Mouse (Mus musculus) A20 (cell line): Measurements from ENCODE around the gene Pdzrn3.

Source experiments
- DNase-seq: peaks from one replicate; pipeline ENCODE4 v3.0.0-alpha.2; 2011; ENCODE audit warnings: low read depth, low spot score

Pdzrn3 gene

DNA sequence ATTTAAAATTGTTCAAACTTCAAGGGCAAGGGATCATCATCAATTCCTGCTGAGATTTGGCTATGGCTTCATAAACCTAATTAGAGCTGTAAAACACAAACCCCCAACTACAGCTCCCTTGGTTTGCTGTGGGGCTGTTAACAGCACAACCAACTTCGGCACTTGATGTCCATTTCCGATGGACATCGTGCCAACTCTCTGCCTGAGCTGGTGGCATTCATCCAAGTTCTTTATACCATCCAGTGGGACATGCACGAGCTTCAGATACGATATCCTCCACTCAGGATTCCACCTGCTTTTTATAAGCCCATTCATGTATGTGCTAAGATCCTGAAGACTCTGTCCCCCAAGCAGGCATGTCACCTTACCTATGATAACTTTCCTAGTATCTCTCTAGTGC, 118.3 kb downstream of the Pdzrn3 start:
- no peak for DNase-seq

DNA sequence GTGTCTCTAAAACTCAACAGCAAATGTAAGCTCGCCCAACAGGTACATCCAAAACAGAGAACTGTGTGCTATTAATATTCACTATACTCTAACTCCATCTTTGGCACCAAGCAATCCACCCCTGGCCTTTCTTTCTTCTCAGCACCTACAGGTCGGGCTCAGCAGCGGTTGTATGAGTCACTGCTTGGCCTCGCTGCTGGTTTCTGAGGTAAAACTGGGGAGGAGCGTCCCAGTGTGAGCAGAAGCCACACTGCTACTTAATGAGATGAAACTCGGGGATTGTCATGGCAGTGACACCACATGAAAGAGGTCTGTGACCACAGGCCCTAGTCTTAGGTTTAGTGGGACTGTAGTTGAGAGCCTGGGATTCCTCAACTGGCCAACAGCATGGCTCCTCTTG, 120.3 kb downstream of the Pdzrn3 start:
- no peak for DNase-seq

DNA sequence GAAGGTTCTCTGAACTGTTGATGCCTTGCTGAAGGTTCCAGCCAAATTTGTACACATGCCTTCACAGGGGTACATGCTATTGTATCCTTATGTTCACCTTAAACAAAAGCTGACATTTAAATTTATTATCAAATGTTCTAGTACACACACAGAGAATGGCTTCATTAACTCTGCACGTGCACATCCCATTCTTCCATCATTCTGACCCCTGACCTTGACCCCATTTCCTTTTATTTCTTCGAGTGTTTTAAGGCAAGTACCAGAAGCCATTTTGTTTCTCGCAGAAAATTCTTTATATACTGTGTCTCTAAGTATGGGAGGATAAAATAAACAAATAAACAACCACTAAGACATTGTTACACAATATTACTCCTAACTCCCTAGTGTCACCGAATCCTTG, 123.0 kb downstream of the Pdzrn3 start:
- DNase-seq, result no peak

- no peak for DNase-seq
Observed at GRCm38 (mm10) chr6:101251916-101252603, 125.6 kb downstream of the Pdzrn3 start.

DNA sequence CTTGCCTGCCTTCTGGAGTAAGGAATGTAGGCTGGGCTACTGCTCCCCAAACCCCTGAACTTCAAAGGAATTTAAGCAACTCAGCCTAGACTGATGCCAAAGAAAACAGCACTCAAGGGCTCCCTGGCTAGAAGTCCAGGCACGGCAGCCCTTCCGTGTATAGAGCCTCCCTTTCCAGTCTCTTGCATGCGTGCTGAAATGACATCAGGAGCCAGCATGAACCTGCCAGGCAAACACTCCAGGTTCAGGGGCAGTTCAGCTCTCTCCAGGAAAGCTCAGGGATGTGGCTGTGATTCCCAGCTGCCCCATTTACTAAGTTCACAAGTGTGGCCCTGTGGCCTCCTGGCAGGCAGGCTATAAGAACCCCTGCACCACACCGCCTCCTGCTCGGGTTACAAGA, 126.5 kb downstream of the Pdzrn3 start:
- no peak for DNase-seq

- DNase-seq, result no peak
Observed at GRCm38 (mm10) chr6:101246137-101246536, 131.6 kb downstream of the Pdzrn3 start.

DNA sequence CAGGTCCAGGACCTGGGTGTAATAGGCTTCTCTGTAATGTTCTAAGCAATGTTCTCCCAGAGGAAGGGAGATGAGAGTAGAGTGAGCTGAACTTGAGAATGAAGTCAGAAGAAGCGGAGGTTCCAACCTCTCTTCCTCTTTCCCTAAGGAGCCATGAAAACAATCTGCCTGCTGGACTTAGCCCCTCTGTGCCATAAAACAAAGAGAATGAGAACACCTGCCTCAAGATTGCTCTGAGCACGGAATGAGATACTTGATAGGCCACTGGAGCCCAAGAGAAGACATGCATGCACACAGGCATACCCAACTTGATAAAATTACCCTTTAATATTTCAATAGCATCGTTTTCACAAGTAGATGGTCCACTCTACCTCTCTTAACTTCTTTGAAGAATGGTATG, 133.3 kb downstream of the Pdzrn3 start:
- DNase-seq, result no peak

DNA sequence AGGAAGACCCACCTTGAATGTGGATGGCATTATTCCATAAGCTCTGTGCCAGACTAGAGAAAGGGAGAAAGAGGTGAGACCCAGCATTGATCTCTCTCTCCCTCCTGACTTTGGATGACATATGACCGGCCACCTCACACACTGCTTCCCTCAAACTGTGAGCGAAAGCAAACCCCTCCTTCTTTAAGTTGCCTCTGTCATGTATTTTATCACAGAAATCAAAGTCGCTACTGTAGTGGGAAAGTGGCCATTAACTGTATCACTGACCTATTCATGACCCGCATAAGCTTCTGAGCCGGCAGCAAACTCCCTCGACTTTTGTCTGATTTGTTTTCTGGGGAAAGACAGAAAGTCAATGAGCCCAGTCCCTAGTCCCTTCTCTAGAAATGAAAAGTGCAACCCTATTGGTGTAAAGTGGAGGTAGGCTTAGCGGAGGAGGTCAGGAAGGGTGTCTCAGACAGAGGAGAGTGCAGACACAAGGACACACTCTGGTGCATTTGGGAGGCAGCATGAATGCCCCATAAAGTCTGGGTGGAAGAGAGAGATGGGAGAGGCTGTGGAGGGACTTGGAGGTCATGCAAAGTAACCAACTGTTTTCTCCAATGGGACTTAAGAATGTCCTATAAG, 134.4 kb downstream of the Pdzrn3 start:
- no peak for DNase-seq

GRCm38 (mm10) chr6:101236641-101237246, 141.0 kb downstream of the Pdzrn3 start:
- no peak for DNase-seq

GRCm38 (mm10) chr6:101236230-101236629, 141.5 kb downstream of the Pdzrn3 start:
- DNase-seq, result no peak

- DNase-seq, result no peak
Observed at GRCm38 (mm10) chr6:101234349-101234748, 143.3 kb downstream of the Pdzrn3 start.

GRCm38 (mm10) chr6:101233680-101234079, 144.0 kb downstream of the Pdzrn3 start:
- no peak for DNase-seq

DNA sequence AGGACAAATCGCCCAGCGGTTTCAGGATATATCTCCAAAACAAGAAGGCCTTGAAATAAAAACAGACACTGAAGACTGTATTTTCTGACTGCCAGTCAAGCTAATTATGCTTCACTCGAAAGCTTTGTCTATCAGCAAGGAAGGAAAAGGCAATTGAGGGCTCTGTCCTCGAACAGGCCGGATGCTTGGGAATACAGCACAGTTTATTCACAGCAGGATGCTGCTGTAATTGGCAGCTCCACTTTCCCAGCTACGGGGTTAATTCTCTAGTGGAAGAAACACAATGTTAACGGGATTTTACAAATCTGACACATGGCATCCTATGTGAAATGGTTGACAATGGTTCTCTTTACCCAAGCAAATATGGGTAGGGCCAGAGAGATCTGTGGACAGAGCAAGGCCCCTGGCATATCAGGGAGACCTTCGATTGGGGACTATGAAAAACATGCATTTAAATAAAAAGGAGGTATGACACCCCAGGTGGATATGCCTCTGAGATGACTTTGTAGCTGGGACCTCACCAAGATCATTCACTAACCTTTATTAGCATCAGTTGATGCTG, 150.3 kb downstream of the Pdzrn3 start:
- DNase-seq, result no peak

DNA sequence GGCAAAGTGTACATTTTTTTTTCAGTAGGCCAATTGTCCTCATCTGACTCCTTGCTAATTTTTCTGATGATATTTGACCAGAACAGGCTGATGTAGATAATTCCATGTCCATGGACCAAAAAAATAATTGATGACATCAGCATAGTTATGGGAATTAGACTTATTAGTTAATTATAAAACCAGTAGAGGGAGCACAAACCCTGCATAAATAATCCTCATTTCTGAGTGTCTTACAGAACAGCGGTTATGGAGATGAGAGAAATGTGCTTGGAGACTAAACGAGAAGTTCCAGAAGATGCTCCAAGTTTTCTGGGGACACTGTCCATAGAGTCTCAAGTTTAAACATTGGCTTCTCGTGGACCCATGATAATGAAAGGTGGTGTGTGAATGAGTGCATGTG, 157.4 kb downstream of the Pdzrn3 start:
- no peak for DNase-seq

GRCm38 (mm10) chr6:101219004-101219403, 158.7 kb downstream of the Pdzrn3 start:
- no peak for DNase-seq

GRCm38 (mm10) chr6:101218197-101218596, 159.5 kb downstream of the Pdzrn3 start:
- no peak for DNase-seq

- no peak for DNase-seq
Observed at GRCm38 (mm10) chr6:101217756-101218155, 159.9 kb downstream of the Pdzrn3 start.

DNA sequence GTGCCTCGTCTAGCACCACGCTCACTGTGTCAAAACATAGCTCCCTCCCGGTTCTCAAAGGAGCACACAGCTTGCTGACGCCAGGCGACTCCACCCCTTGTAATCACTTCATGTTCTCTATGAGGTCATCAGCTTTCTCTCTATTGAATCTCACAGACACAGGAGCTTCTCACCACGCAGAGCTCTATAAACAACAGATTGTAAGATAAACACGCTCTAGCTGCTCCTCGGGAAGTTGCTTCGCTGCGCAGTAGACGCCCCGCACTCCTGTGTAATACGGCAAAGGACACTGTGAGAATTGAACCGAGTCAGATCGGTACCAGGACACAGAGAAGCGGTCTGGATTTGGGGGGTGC, 162.3 kb downstream of the Pdzrn3 start:
- DNase-seq, result no peak

- no peak for DNase-seq
Observed at GRCm38 (mm10) chr6:101214734-101215435, 162.8 kb downstream of the Pdzrn3 start.

DNA sequence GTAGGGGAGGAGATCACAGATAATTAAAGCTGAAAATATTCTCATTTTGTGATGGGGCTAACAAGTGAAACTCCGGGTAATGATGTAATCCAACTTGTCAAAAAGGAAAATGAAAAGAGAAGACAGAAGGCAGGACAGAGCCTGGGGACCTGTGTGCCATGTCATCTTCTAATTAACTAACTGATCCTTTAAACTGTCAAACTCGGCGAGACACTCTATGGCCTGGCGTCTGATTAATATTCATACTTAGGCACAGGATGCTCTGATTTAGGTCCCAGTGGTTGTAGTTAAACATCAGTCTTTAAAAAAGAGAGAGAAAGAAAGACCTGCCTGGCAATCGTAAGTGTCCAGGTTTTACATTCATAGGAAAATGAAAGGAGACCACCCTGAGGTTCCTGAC, 164.6 kb downstream of the Pdzrn3 start:
- DNase-seq, result no peak

- no peak for DNase-seq
Observed at GRCm38 (mm10) chr6:101212086-101212485, 165.6 kb downstream of the Pdzrn3 start.

DNA sequence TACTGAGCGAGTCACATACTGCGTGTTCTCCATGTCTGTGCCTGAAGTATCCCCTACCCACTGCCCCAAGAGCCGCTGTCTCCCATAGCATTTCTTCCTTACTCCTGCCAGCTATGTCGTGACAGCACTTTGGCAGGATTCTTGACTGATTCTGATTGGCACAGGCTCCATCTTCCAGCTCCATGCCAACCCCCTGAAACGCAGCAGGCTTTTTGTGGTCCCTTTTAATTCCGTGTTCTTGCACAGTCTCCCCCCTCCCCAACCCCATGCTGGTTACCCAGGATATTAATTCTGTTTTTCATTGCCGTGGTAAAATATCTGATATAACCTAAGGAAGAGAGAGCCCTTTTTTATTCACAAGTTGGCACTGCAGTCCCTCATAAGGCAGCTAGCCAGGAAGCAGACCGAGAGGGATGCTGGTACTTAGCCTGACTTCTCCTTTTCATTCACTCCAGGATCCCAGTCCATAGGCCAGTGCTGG, 166.3 kb downstream of the Pdzrn3 start:
- no peak for DNase-seq
